15 mouse cellular contexts compared by ENCODE assay signal in the genomic region with DNA sequence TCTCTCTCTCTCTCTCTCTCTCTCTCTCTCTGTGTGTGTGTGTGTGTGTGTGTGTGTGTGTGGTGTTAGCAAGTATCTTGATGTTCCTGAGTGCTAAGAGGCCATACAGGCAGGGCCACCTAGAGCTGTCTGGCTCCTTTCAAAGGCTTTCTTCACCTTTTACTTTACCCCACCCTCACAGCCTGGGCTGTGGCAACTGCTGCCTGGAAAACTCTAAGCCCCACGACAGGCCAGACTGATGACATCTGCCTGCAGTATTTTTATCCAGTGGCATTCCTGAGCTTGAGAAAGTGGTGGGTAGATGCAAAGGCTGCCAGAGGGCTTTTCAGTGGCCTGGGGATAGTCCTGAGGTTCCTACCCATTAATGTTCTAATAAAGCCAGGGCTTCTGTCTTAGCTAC. TPM values are rescaled to one million over a fixed set of nuclear protein-coding genes. Genes with fewer than 3 reads are reported as not detected.
"Had no signal": no experiment of that assay in that cellular context is flagged by ENCODE, and none has a peak within 500 bp of the region (broad histone marks: within the 10 kb centered on the region; RNA-seq: fewer than 3 reads in every experiment).

No protein-coding gene starts in this region.

- H3K4me2 ChIP-seq: limb, embryonic 12.5 days; liver, embryonic 13.5 days; lung, embryonic 15.5 days; midbrain, embryonic 13.5 days; neural tube, embryonic 15.5 days had no signal

- H3K9ac ChIP-seq: limb, embryonic 12.5 days; liver, embryonic 13.5 days; liver, postnatal 0 days; lung, embryonic 15.5 days; midbrain, embryonic 13.5 days; neural tube, embryonic 15.5 days had no signal

- H3K9me3 ChIP-seq: liver, embryonic 13.5 days; lung, embryonic 15.5 days had no signal

- H3K36me3 ChIP-seq: limb, embryonic 12.5 days; liver, embryonic 13.5 days; lung, embryonic 15.5 days; midbrain, embryonic 13.5 days; neural tube, embryonic 15.5 days had no signal

- H3K4me3 ChIP-seq: layer of hippocampus, adult 2 months; limb, embryonic 12.5 days; liver, embryonic 13.5 days; lung, embryonic 15.5 days; midbrain, embryonic 13.5 days; myocyte; neural tube, embryonic 15.5 days had no signal

- DNase-seq: kidney, postnatal 10 days; kidney, postnatal 4 days; liver; liver, embryonic 13.5 days; liver, postnatal 0 days; thymus, postnatal 4 days had no signal

- H3K27ac ChIP-seq: layer of hippocampus, adult 2 months; limb, embryonic 12.5 days; liver, embryonic 13.5 days; lung, embryonic 15.5 days; midbrain, embryonic 13.5 days; neural tube, embryonic 15.5 days; stomach, postnatal 0 days had no signal

- ATAC-seq: liver, postnatal 0 days; midbrain, embryonic 13.5 days had no signal

RNA-seq across cellular contexts. Expression of gene Kcnq1, which starts 6.2 kb away (rescaled TPM):
- total RNA-seq: megakaryocyte progenitor cell, adult 5-6 weeks had no signal

RNA-seq across cellular contexts. Expression of gene Trpm5, which starts 18.0 kb away (rescaled TPM):
- total RNA-seq: layer of hippocampus, adult 2 months; left cerebral cortex, postnatal 36 days; megakaryocyte progenitor cell, adult 5-6 weeks had no signal
